Mouse (Mus musculus) embryonic facial prominence, embryonic 14.5 days (tissue): ENCODE data around the gene Pdss2. TPM values are rescaled to one million over a fixed set of nuclear protein-coding genes. Genes with fewer than 3 reads are reported as not detected.

Experiments
- ATAC-seq: fragments of 200-750 bp; cut with Nextera tagmentation; 2 replicates; pipeline ENCODE4 v1.8.0; 2017; ENCODE audit warnings: low read depth, moderate number of reproducible peaks, moderate TSS enrichment
- DNase-seq: peaks from one replicate; pipeline ENCODE4 v3.0.0-alpha.2; 2015; ENCODE audit warnings: low spot score
- H3K27ac ChIP-seq: fragments of 300-500 bp; sonication (generic); replicated peaks from 2 replicates; pipeline ENCODE4 v1.5.1; 2014; ENCODE audit warnings: low read depth, mild to moderate bottlenecking, low read length, moderate library complexity
- H3K27me3 ChIP-seq: fragments of 300-500 bp; sonication (generic); replicated peaks from 2 replicates; pipeline ENCODE4 v1.6.1; 2014; ENCODE audit warnings: low read length; ENCODE audit not compliant: control insufficient read depth, insufficient read depth
- H3K36me3 ChIP-seq: fragments of 300-500 bp; sonication (generic); 2 replicates; pipeline ENCODE4 v1.6.1; 2014; ENCODE audit warnings: low read length, mixed read lengths; ENCODE audit not compliant: control insufficient read depth, insufficient read depth
- H3K4me1 ChIP-seq: fragments of 300-500 bp; sonication (generic); 2 replicates; pipeline ENCODE4 v1.6.1; 2014; ENCODE audit warnings: antibody characterized with exemption, low read length; ENCODE audit not compliant: control insufficient read depth, insufficient read depth
- H3K4me2 ChIP-seq: fragments of 300-500 bp; sonication (generic); 2 replicates; pipeline ENCODE4 v1.6.1; 2014; ENCODE audit warnings: low read depth, mild to moderate bottlenecking, low read length, moderate library complexity, mixed read lengths
- H3K4me3 ChIP-seq: fragments of 300-500 bp; sonication (generic); 2 replicates; pipeline ENCODE4 v1.5.1; 2014; ENCODE audit warnings: low read depth, mild to moderate bottlenecking, low read length
- H3K9ac ChIP-seq: fragments of 300-500 bp; sonication (generic); 2 replicates; pipeline ENCODE4 v1.6.1; 2014; ENCODE audit warnings: low read depth, mild to moderate bottlenecking, low read length, moderate library complexity, mixed read lengths
- H3K9me3 ChIP-seq: fragments of 300-500 bp; sonication (generic); 2 replicates; pipeline ENCODE4 v1.6.1; 2016; ENCODE audit warnings: low read length; ENCODE audit not compliant: control insufficient read depth
- WGBS: fragments of 180-500 bp; shearing (Covaris S2); extraction: QIAGEN DNeasy Blood & Tissue Kit; methylation state at CpG from one replicate; pipeline ENCODE4 v1.1.7; 2014; 5-methylcytosine and 5-hydroxymethylcytosine counted together
- polyA plus RNA-seq: library from polyadenylated mRNA; unstranded; fragments of >200 nt; fragmentation: Nextera tagmentation; extraction: Ambion mirVana; gene quantifications from 2 replicates; pipeline ENCODE4 v1.2.1, GENCODE M21; 2014

Gene Pdss2
- polyA plus RNA-seq, 1 experiment from 2014 or later, result 9.5 TPM

GRCm38 (mm10) chr10:43477865-43478681 is 256.8 kb downstream of the Pdss2 start:
- Histone ChIP-seq H3K9me3 (no peaks in the 10 kb centered on the region), H3K4me2 (peak overlapping the region; percentile 83), H3K4me1 (peaks cover 20% of the 10 kb centered on the region), H3K4me3 (peak overlapping the region; percentile 70), H3K36me3 (no peaks in the 10 kb centered on the region), H3K27ac (peak overlapping the region; percentile 98), H3K9ac (peak overlapping the region; percentile 90), H3K27me3 (no peaks in the 10 kb centered on the region)
- ATAC-seq (peak; percentile 20), DNase-seq (peak; percentile 75)
- WGBS, result under 1% methylated on average over 35 of the region's 42 CpGs

- no peaks in the 10 kb centered on the region for H3K36me3 ChIP-seq
- H3K4me3 ChIP-seq, result peak within 1 kb of the TSS; percentile 70
- peak within 1 kb of the TSS; percentile 98 for H3K27ac ChIP-seq
- WGBS, result 0% methylated on average over 4 of the region's 101 CpGs
- ATAC-seq (peak; percentile 67), DNase-seq (peak; percentile 79)
- H3K27me3 ChIP-seq, result no peaks in the 10 kb centered on the region
- peak within 1 kb of the TSS; percentile 83 for H3K4me2 ChIP-seq
- peak within 1 kb of the TSS; percentile 90 for H3K9ac ChIP-seq
- peaks cover 27% of the 10 kb centered on the region for H3K4me1 ChIP-seq
- no peaks in the 10 kb centered on the region for H3K9me3 ChIP-seq
Measured at GRCm38 (mm10) chr10:43478751-43479435, 257.6 kb downstream of the Pdss2 start, which contains the start of gene Bend3. Gene Bend3, plus strand, starts transcription at chr10:43478831.

- peak; percentile 93 for DNase-seq
- Histone ChIP-seq H3K27me3 (no peaks in the 10 kb centered on the region), H3K9me3 (no peaks in the 10 kb centered on the region), H3K4me3 (peak overlapping the region; percentile 70), H3K36me3 (no peaks in the 10 kb centered on the region), H3K9ac (peak overlapping the region; percentile 90), H3K27ac (peak overlapping the region; percentile 98), H3K4me1 (peaks cover 27% of the 10 kb centered on the region), H3K4me2 (peak overlapping the region; percentile 83)
- WGBS, result 2% methylated on average over 23 of the region's 103 CpGs
- ATAC-seq, result peak; percentile 89
Measured at GRCm38 (mm10) chr10:43479436-43480157, 258.3 kb downstream of the Pdss2 start.

- H3K4me3 ChIP-seq, result peak overlapping the region; percentile 70
- peak overlapping the region; percentile 90 for H3K9ac ChIP-seq
- no peak for ATAC-seq
- no peaks in the 10 kb centered on the region for H3K36me3 ChIP-seq
- WGBS, result 4% methylated on average over 13 of the region's 13 CpGs
- H3K27me3 ChIP-seq, result no peaks in the 10 kb centered on the region
- peak overlapping the region; percentile 83 for H3K4me2 ChIP-seq
- peak overlapping the region; percentile 98 for H3K27ac ChIP-seq
- peaks cover 27% of the 10 kb centered on the region for H3K4me1 ChIP-seq
- no peaks in the 10 kb centered on the region for H3K9me3 ChIP-seq
- DNase-seq, result no peak
Measured at GRCm38 (mm10) chr10:43480227-43480849, 259.1 kb downstream of the Pdss2 start.

- Histone ChIP-seq H3K4me3 (no peak overlapping the region), H3K27me3 (no peaks in the 10 kb centered on the region), H3K4me1 (peaks cover 27% of the 10 kb centered on the region), H3K4me2 (peak overlapping the region; percentile 83; the same call in 1 of the 2 replicates), H3K9me3 (no peaks in the 10 kb centered on the region), H3K36me3 (no peaks in the 10 kb centered on the region), H3K27ac (no peak overlapping the region), H3K9ac (no peak overlapping the region)
- DNase-seq, result no peak
- ATAC-seq, result no peak
- WGBS, result 35% methylated on average over 4 of the region's 4 CpGs
Measured at GRCm38 (mm10) chr10:43481179-43481578, 259.9 kb downstream of the Pdss2 start.

GRCm38 (mm10) chr10:43482021-43482420 is 260.7 kb downstream of the Pdss2 start:
- Histone ChIP-seq H3K9me3 (no peaks in the 10 kb centered on the region), H3K27ac (no peak overlapping the region), H3K4me2 (no peak overlapping the region), H3K4me1 (peaks cover 27% of the 10 kb centered on the region), H3K27me3 (no peaks in the 10 kb centered on the region), H3K36me3 (no peaks in the 10 kb centered on the region), H3K9ac (no peak overlapping the region), H3K4me3 (no peak overlapping the region)
- ATAC-seq (no peak), DNase-seq (no peak)
- WGBS, result 92% methylated on average over 5 of the region's 5 CpGs

GRCm38 (mm10) chr10:43483426-43483995 is 262.2 kb downstream of the Pdss2 start:
- peaks cover 24% of the 10 kb centered on the region for H3K4me1 ChIP-seq
- H3K4me2 ChIP-seq, result peak overlapping the region; percentile 35
- H3K27me3 ChIP-seq, result no peaks in the 10 kb centered on the region
- H3K9me3 ChIP-seq, result no peaks in the 10 kb centered on the region
- ATAC-seq, result no peak
- H3K4me3 ChIP-seq, result no peak overlapping the region
- H3K27ac ChIP-seq, result peak overlapping the region; percentile 56
- H3K9ac ChIP-seq, result peak overlapping the region; percentile 21; the same call in 1 of the 2 replicates
- DNase-seq, result peak; percentile 41
- WGBS, result 21% methylated on average over 9 of the region's 9 CpGs
- no peaks in the 10 kb centered on the region for H3K36me3 ChIP-seq
